Mouse (Mus musculus) layer of hippocampus, adult 9-10 months (tissue): ENCODE results near the gene Lama1.
A peak's percentile ranks its signal among the peaks of the same experiment; 100 is the strongest.
"Not testable (repeated sequence)": the region's sequence is repeated elsewhere in the genome, so short reads cannot be mapped to it uniquely, and the experiment has no call there.

Experiments
- DNase-seq: peaks from one replicate; pipeline ENCODE4 v3.0.0; 2022; ENCODE audit warnings: low spot score

The Lama1 gene

GRCm38 (mm10) chr17:67837351-67838090, 140.5 kb downstream of the Lama1 start:
- DNase-seq = peak; percentile 40

GRCm38 (mm10) chr17:67838948-67839347, 141.9 kb downstream of the Lama1 start:
- DNase-seq = no peak

- not testable (repeated sequence) for DNase-seq
These were observed 144.4 kb downstream of the Lama1 start for GRCm38 (mm10) chr17:67841494-67841893.

GRCm38 (mm10) chr17:67861080-67861630, 164.1 kb downstream of the Lama1 start:
- no peak for DNase-seq

GRCm38 (mm10) chr17:67861744-67862535, 164.9 kb downstream of the Lama1 start:
- DNase-seq = peak; percentile 49

GRCm38 (mm10) chr17:67864363-67864762, 167.3 kb downstream of the Lama1 start:
- DNase-seq = no peak

GRCm38 (mm10) chr17:67864912-67865311, 167.9 kb downstream of the Lama1 start:
- no peak for DNase-seq

GRCm38 (mm10) chr17:67866026-67866425, 169.0 kb downstream of the Lama1 start:
- DNase-seq = no peak

GRCm38 (mm10) chr17:67866541-67867241, 169.6 kb downstream of the Lama1 start:
- DNase-seq = no peak

- peak; percentile 29 for DNase-seq
These were observed 172.9 kb downstream of the Lama1 start for GRCm38 (mm10) chr17:67869731-67870601.
